Mouse (Mus musculus) skeletal muscle tissue, adult 2 months (tissue): ENCODE data around the gene Atp7a.

Source experiments
- DNase-seq: peaks from one replicate; pipeline ENCODE4 v3.0.0-alpha.2; 2012; ENCODE audit warnings: low read depth, low spot score

The Atp7a gene

GRCm38 (mm10) chrX:106080811-106081443, 53.9 kb downstream of the Atp7a start:
- no peak for DNase-seq

GRCm38 (mm10) chrX:106082518-106082917, 55.4 kb downstream of the Atp7a start:
- no peak for DNase-seq

- DNase-seq, result peak; percentile 46
These were observed 58.1 kb downstream of the Atp7a start for GRCm38 (mm10) chrX:106085132-106085531.

- no peak for DNase-seq
These were observed 58.5 kb downstream of the Atp7a start for GRCm38 (mm10) chrX:106085564-106085963.

- no peak for DNase-seq
These were observed 65.9 kb downstream of the Atp7a start for GRCm38 (mm10) chrX:106092939-106093338.

GRCm38 (mm10) chrX:106105464-106105863, 78.4 kb downstream of the Atp7a start:
- DNase-seq, result peak; percentile 13

- no peak for DNase-seq
These were observed 86.8 kb downstream of the Atp7a start for GRCm38 (mm10) chrX:106113881-106114280.

GRCm38 (mm10) chrX:106114674-106115073, 87.6 kb downstream of the Atp7a start:
- no peak for DNase-seq

GRCm38 (mm10) chrX:106122823-106123222, 95.7 kb downstream of the Atp7a start:
- peak; percentile 13 for DNase-seq

GRCm38 (mm10) chrX:106128283-106128682, 101.2 kb downstream of the Atp7a start:
- DNase-seq, result no peak

- DNase-seq, result no peak
These were observed 102.8 kb downstream of the Atp7a start for GRCm38 (mm10) chrX:106129877-106130276.

- no peak for DNase-seq
These were observed 107.8 kb downstream of the Atp7a start for GRCm38 (mm10) chrX:106134916-106135315.

GRCm38 (mm10) chrX:106135484-106135883, 108.4 kb downstream of the Atp7a start:
- no peak for DNase-seq

GRCm38 (mm10) chrX:106135916-106136575, 109.0 kb downstream of the Atp7a start:
- DNase-seq, result no peak

- no peak for DNase-seq
These were observed 112.4 kb downstream of the Atp7a start for GRCm38 (mm10) chrX:106139309-106140070.

- no peak for DNase-seq
These were observed 115.9 kb downstream of the Atp7a start, which contains the start of gene Tlr13 for GRCm38 (mm10) chrX:106142936-106143335. Gene Tlr13 (plus strand): TSS chrX:106143204.

- no peak for DNase-seq
These were observed 121.1 kb downstream of the Atp7a start for GRCm38 (mm10) chrX:106148185-106148584.

GRCm38 (mm10) chrX:106149460-106149859, 122.4 kb downstream of the Atp7a start:
- DNase-seq, result no peak

- DNase-seq, result no peak
These were observed 127.1 kb downstream of the Atp7a start for GRCm38 (mm10) chrX:106154180-106154586.

- DNase-seq, result no peak
These were observed 128.8 kb downstream of the Atp7a start for GRCm38 (mm10) chrX:106155892-106156291.

- DNase-seq, result no peak
These were observed 136.9 kb downstream of the Atp7a start for GRCm38 (mm10) chrX:106163995-106164394.

GRCm38 (mm10) chrX:106164555-106164954, 137.5 kb downstream of the Atp7a start:
- DNase-seq, result no peak
